Mouse (Mus musculus) naive thymus-derived CD4-positive, alpha-beta T cell, adult 5 months (primary cell): ENCODE results near the gene Shld2. TPM values are rescaled to one million over a fixed set of nuclear protein-coding genes. Genes with fewer than 3 reads are reported as not detected.

Source experiments
- polyA plus RNA-seq: library from polyadenylated mRNA; unstranded; fragments of 100-300 nt; shearing (Covaris generic); gene quantifications from one replicate; pipeline ENCODE4 v1.2.1, GENCODE M21; 2017

Shld2 gene
- 23.7 TPM for polyA plus RNA-seq

GRCm38 (mm10) chr14:34310234-34310965 is at the start of gene Shld2, which contains the start of gene Glud1:
Gene Shld2 (minus strand): TSS chr14:34310493.
Gene Glud1 (plus strand): TSS chr14:34310727.

DNA sequence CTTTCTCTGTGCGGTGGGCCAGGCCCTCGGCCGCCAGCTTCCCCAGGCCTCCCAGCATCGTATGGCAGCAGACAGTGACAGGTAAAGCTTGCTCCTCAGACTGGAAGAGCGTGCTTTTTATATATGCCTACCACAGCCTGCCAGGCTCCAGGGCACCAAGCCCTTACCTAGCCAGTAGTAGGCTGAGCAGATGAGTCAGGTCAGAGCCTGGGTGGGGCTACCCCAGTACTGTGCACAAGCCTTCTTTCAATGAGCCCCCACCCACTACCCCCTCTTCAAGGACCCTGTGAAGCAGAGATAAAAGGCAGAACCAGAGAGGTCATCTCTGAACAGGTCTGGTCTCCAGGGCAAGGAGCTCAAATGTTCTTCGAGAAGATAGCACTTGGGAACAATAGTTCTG is 45.0 kb upstream of the Shld2 start, which contains the start of gene Fam25c:
Fam25c (minus strand) TSS at position 133 of the 400 bp plus-strand sequence.

DNA sequence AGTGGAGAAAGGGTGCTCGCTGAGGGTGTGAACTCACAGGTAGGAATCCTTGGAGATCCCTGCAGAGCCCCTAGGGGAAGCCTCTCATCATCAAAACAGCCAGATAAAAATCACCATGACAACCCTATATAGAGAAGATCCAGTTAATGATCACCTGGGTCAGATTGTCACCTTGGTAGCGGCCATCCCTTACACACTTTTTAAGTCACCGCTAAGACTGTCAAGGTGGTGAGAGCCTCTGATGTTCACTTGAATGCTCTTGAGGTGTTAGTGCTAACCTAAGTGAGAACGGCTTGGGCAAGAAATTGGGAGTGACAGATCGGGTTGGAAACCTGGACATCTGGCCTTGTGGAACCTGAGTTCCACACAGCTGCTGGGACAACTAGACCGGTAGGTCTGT is 91.0 kb downstream of the Shld2 start, which contains the start of gene Syt15:
Syt15 (plus strand) TSS at position 301 of the 400 bp plus-strand sequence.

DNA sequence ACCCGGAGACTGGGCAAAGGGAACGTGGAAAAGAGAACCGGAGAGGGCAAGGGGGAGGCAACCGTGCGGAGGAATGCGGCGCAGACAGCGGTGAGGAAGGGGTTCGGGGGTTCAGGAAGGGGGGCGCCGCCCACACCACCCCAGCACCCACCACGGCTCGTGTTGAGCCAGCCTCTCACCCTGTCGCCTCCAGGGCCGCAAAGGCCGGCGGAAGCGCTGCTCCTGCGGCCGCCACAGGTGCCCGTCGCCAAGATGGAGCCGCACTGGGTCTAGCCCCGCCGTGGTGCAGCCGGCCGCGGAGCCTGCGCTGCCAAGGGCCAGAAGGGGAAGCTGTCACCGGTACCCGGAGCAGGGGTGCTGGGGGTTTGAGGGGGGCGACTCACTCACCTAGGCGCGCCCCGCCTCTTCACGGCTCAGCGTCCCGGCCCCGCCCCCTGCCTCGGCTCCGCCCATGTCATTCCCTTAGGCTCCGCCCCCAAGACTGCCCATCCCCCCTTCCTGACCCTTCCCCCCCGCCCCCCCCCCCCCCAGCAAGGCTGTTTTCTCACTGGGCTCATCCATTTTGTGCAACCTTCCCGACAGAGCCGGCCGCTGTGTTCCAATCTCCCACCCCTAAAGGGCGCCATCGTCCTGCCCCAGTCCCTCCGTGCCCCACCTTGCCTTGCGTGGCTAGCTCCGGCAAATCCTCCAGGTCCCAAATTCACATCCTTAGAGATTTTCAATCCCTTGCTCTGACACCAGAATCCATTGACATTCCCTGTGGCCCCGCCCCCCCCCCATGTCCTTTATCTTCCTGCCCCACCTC is 108.9 kb downstream of the Shld2 start, which contains the start of gene Gprin2:
Gprin2 (minus strand) TSS at position 423 of the 805 bp plus-strand sequence.

Other genes with a start within 250 kb of the Shld2 start
- not detected for gene Anxa8, start 224.5 kb downstream of the Shld2 start, polyA plus RNA-seq
- not detected for gene A630023A22Rik, start 207.7 kb downstream of the Shld2 start, polyA plus RNA-seq
- not detected for gene Npy4r, start 158.0 kb downstream of the Shld2 start, polyA plus RNA-seq
- not detected for gene Gprin2, start 108.8 kb downstream of the Shld2 start, polyA plus RNA-seq
- gene Syt15, start 90.9 kb downstream of the Shld2 start, polyA plus RNA-seq: not detected
- 114 TPM for gene Glud1, start 234 bp upstream of the Shld2 start, polyA plus RNA-seq
- gene Fam25c, start 44.9 kb upstream of the Shld2 start, polyA plus RNA-seq: not detected
- gene Sncg, start 64.3 kb upstream of the Shld2 start, polyA plus RNA-seq: not detected
- gene Mmrn2, start 65.0 kb upstream of the Shld2 start, polyA plus RNA-seq: not detected
- 0.52 TPM for gene Bmpr1a, start 192.8 kb upstream of the Shld2 start, polyA plus RNA-seq
- gene 9230112D13Rik, start 212.3 kb upstream of the Shld2 start, polyA plus RNA-seq: not detected